Mouse (Mus musculus): ENCODE measurements at regions not wholly inside any gene's neighbourhood (a gene's known extent, or its start where the extent isn't known, plus 50 kb on each side); places are given as distances from the start of the nearest gene placed in this dataset.

DNA sequence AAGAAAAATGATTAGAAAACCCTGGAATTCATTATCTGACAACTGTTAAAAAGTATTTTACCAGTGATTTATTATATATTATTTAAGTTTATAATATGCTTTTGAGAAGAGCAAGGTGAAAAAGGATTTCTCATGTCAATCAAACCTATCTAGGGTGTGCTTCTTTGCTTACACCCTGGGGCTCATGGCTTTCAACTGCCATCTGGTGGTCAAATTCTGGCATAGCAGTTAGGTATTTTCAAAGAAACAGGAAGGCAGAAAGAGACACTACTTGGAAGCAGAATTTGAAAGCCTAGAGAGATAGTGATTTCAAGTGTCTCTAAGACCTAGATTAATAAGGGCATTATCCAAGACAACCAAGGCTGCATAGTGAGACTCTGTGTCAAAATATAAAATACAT, 167.8 kb upstream of the Amot start:
- peak; percentile 10 for DNase-seq

DNA sequence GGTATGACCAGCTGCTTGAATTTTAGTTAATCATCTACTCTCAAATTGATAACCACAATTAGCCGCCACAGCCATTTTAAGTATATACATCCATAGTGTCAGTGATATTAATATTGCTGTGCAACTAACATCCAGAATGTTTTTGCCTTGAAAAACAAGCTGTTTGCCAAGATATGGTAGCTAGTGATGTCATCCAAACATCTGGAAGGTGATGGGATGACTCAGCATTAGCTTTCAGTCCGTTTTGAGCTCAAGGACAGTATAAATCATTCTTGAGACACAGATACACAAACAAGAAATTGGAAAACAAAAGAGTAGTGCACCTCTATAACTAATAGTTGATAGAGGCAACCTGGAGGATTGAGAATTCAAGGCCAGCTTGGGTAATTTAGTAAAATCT, 146.7 kb upstream of the Amot start:
- DNase-seq: no peak

DNA sequence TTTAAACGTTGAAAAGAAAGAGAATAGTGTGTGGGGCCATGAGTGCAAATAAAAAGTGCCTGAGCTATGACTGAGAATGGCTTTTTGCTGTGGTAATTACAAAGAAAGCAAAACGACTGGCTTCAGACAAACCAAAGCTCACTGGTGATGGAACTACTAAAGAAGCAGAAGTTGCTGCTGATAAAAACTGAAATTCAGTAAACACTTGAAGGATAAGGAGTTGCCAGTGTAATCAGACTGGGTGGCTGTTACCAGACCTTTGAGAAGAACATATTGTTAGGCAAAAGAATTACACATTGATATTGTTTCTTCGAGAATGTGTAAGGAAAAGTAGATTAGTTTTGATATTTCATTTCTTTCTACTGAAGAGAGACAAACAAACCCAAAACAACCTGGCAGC, 114.7 kb upstream of the Amot start:
- DNase-seq: no peak

DNA sequence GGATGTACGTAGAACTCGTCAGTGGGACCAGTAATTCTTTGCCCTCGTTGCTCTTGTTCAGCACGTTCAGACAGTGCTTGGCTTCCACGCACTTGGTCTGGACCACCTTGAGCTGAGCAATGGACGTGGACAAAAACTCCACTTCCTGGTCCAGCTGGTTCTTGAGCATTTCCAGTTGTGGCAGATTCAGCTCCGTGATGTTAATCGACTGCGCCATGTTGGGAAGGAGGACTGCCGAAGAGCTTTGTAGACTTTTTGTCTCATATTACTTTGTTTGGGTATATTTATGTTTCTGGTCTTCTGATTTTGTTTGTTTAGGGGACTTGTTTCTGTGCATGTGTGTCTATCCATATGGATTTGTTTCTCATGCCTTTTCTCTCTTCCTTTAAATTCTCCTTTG, 97.1 kb upstream of the Amot start:
- DNase-seq: no peak

DNA sequence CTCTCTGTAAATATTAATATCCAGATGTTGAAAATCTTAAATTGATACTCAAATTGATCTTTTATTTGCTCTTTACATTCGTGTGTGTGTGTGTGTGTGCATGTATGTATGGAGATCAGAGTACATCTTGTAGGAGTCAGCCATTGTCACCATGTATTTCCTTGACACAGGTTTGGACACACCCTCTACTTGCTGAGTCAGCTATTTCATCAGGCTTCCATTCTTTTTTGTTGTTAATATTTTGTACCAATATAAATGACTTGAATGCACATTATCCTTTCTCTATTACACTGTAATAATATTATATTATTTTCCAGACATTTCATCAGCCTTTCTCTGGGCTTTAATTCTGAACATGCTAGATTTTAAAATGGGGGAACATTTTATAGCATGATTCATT, 85.8 kb upstream of the Amot start:
- no peak for DNase-seq

DNA sequence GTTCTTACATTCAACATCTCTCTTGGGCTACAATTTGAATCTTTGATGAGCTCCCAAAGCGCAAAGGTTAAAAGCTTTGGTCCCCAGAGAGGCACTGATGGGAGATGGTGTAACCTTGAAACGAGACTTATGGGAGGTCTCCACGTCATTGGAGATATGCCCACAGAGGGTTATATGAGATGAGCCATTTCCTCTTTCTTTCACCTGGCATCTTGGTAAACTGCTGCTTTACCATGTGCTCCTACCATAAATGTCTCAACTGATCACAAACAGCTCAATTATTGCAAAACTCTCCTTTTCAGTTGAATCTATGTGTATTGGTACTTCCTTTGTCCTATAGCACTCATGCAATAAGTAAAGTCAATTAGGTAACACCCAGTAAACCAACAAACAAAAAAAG, 62.5 kb upstream of the Amot start:
- DNase-seq: no peak

DNA sequence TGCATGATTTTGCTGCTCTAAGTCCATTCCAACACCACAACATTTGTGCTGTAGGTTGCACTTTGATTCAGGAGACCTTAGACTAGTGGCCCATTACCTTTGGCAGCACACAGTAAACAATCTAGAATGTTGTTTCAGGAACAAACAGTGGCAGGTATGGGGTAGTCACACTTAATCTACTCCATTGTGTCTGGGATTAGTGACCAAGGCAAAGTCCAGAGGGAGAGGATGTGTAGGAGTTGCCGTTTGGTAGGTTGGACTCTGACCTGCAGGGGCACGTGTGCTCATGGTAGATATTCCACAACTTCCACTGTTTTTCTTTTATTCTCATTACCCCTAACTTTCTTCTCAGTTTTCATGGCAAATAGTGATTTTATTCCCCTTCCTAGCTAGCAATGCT, 62.1 kb upstream of the Amot start:
- no peak for DNase-seq

DNA sequence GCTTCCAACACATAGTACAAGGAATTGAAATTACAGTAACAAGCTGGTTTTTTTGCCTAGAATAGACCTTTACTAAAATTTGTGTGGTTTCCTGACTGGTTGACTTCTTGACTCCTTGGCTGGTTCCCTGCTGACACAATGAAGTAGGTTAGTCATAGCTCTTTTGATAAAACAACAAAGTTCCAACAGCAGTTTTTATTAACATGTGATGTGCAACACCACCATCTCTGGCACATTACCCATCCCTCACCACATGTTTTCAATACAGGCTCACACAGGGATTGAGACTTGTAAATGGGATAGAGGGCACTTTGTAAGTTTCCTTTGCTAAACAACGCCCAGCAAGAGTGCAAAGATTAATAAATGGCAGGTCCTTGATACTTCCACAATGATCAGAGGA, 53.9 kb upstream of the Amot start:
- no peak for DNase-seq
